Mouse (Mus musculus) thymus, postnatal 4 days (tissue): Measurements from ENCODE around the gene Fxr2.
A peak's percentile ranks its signal among the peaks of the same experiment; 100 is the strongest.

Source experiments
- DNase-seq: peaks from one replicate; pipeline ENCODE4 v3.0.0; 2021

Fxr2 gene

GRCm38 (mm10) chr11:69632284-69633089 lies at the start of gene Fxr2:
Fxr2 (plus strand) TSS chr11:69632990.
- DNase-seq = peak; percentile 100

- no peak for DNase-seq
Measured at GRCm38 (mm10) chr11:69584008-69584407, 48.8 kb upstream of the Fxr2 start.

- DNase-seq = no peak
Measured at GRCm38 (mm10) chr11:69584937-69585336, 47.9 kb upstream of the Fxr2 start.

- DNase-seq = no peak
Measured at GRCm38 (mm10) chr11:69585718-69586325, 47.0 kb upstream of the Fxr2 start.

- DNase-seq = no peak
Measured at GRCm38 (mm10) chr11:69589207-69589834, 43.5 kb upstream of the Fxr2 start.

- no peak for DNase-seq
Measured at GRCm38 (mm10) chr11:69590622-69591021, 42.2 kb upstream of the Fxr2 start.

GRCm38 (mm10) chr11:69591424-69591823 lies 41.4 kb upstream of the Fxr2 start:
- DNase-seq = no peak

GRCm38 (mm10) chr11:69591899-69592637 lies 40.7 kb upstream of the Fxr2 start:
- DNase-seq = no peak

- no peak for DNase-seq
Measured at GRCm38 (mm10) chr11:69592799-69593198, 40.0 kb upstream of the Fxr2 start.

GRCm38 (mm10) chr11:69594853-69595252 lies 37.9 kb upstream of the Fxr2 start:
- DNase-seq = no peak

GRCm38 (mm10) chr11:69599436-69599835 lies 33.4 kb upstream of the Fxr2 start:
- no peak for DNase-seq

- DNase-seq = no peak
Measured at GRCm38 (mm10) chr11:69600098-69600497, 32.7 kb upstream of the Fxr2 start.

GRCm38 (mm10) chr11:69601768-69602167 lies 31.0 kb upstream of the Fxr2 start:
- DNase-seq = no peak

- no peak for DNase-seq
Measured at GRCm38 (mm10) chr11:69603516-69603915, 29.3 kb upstream of the Fxr2 start.

GRCm38 (mm10) chr11:69604347-69604746 lies 28.4 kb upstream of the Fxr2 start:
- DNase-seq = no peak

GRCm38 (mm10) chr11:69604795-69605664 lies 27.8 kb upstream of the Fxr2 start:
- peak; percentile 62 for DNase-seq

- peak; percentile 83 for DNase-seq
Measured at GRCm38 (mm10) chr11:69605726-69606490, 26.9 kb upstream of the Fxr2 start, which contains the start of gene Atp1b2. Atp1b2 (minus strand) TSS chr11:69605942.

- peak; percentile 28 for DNase-seq
Measured at GRCm38 (mm10) chr11:69606491-69606795, 26.3 kb upstream of the Fxr2 start.

- DNase-seq = no peak
Measured at GRCm38 (mm10) chr11:69606832-69607231, 26.0 kb upstream of the Fxr2 start.

GRCm38 (mm10) chr11:69608525-69608924 lies 24.3 kb upstream of the Fxr2 start:
- DNase-seq = no peak

- DNase-seq = no peak
Measured at GRCm38 (mm10) chr11:69609416-69609815, 23.4 kb upstream of the Fxr2 start.

GRCm38 (mm10) chr11:69610899-69611298 lies 21.9 kb upstream of the Fxr2 start:
- DNase-seq = no peak
